Mouse (Mus musculus): ENCODE data around the gene Hyal2.
A peak's percentile ranks its signal among the peaks of the same experiment; 100 is the strongest.

Hyal2 gene

DNA sequence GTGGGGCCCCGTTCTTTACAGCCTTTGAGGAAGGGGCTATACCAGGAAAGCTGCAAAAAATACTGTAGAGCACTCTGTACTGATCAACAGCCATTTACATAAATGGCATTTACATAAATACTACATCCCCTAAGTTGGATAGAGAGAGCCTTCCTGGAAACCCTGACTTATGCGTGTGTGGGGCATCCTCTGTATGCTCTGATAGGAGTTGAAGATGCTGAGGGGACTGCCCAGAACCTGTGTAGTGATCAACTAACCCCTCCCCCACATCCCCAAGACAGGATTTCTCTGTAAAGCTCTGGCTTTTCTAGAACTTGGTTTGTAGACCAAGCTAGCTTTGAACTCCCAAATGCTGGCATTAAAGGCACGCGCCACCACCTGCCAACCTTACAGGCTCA, 41.7 kb downstream of the Hyal2 start:
- no peak for DNase-seq (ENCODE audit: low read depth, low spot score)

DNA sequence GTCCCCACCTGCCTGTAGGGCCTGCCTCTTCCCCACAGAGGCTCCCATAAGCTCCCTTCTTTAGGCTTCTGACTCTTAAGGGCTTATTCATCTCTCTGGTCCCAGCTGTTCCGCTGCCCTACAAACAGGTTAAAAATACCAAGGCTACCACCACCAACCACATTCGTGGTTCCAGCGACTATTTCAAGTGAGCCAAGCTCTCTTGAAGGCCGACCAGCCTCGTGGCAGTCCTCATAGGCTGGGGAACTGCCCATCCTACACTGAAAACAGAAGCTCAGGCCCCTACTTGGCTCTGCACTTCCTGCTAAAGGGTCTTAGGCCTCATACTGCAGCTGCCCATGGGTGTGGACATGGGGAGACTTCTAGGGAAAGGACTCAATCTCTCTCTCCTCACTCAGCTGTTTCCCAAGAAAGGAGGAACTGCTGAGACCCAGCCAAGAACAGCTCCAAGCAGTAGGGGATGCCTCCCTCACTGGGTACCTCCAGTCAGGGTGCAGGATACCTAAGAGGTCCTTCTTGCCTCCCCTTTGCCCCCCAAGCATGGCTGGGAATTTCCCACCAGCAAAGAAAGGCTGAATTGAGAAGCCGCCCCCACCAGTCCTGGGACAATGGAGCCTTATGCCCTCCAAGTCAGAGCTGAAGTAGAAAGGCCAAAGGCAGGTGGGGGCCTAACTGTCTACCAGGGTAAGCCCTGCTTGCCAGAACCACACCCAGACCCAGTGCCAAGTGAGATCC, 43.9 kb downstream of the Hyal2 start:
- DNase-seq (ENCODE audit: low read depth, low spot score): peak; percentile 71

DNA sequence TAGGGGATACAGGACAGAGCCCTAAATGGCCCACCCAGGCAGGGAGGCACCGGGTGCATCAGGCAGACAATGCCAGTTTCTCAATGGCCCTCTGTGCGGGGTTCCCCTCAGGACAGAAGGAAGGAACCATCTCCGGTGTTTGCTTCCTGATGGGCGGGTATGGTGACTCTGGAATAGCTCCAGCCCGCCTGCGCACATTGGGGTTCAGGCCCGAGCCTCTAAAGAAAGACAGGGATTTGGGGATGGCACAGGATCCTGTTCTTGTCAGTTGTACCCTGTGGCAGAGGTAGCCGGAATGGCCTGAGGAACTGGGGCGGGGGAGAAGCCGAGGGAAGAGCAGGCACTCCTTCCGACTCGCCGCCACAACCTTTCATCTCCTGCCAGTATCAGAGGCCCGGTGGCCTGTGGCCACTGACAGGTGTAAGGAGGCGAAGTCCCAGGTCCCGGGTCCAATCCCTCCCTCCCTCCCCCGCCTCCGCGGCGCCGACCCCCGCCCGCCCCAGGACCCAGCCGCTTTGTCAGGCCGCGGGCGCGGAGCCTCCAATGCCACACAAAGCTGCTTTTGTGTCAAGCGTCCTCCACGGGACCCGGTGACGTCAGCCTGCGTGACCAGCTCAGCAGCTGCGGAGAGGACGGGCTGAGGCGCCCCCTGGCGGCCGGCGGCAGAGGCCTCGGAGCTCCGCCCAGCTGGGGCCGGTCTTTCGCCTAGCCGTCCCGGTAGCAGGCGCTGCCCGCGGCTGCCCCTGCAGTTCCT, 44.6 kb downstream of the Hyal2 start:
- peak; percentile 99 for DNase-seq (ENCODE audit: low read depth, low spot score)

DNA sequence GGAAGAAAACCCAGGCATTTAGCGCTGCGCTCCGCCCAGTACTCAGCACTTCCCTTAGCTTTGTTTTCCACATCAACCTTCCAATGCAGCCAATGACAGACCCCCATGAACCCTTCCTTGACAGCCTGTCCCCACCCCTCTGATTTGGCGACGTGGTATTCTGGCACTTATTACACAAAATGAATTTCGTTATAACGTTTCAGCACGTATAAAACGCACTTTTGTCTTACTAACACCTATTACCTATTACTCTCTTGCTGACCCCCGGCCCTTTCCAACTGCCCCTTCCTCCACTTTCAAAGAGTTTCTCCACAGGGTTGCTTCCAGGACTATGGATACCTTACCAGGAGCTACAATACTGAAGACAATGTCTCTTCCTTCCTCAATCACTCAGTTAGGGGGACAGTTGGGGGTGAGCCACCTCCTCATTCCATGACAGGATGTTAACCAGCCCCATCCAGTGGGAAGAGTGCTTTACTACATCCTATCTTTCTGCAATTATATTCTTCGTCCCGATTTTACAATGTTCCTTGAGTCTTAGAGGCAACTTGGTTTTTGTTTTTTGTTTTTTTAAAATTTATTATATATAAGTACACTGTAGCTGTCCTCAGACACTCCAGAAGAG, 45.3 kb downstream of the Hyal2 start:
- no peak for DNase-seq (ENCODE audit: low read depth, low spot score)

DNA sequence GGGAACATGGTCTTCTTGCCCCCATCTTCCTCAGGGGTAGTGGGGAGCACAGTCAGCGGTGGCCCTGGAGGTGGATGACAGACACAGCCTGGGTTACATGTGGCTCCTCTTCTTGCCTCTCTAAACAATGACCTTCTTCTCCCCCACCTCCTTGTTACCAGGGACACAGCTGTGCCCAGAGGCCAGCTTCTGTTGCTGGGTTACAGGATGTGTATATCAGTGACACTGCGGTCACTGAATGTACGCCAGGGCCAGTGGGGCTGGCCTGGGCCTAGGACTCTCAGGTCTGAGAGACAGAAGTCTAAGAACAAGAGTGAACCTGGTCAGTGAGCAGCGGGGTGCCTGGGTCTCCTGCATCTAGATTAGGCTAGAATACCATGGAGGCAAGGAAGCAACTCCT, 47.3 kb downstream of the Hyal2 start:
- peak; percentile 68 for DNase-seq (ENCODE audit: low read depth, low spot score)

DNA sequence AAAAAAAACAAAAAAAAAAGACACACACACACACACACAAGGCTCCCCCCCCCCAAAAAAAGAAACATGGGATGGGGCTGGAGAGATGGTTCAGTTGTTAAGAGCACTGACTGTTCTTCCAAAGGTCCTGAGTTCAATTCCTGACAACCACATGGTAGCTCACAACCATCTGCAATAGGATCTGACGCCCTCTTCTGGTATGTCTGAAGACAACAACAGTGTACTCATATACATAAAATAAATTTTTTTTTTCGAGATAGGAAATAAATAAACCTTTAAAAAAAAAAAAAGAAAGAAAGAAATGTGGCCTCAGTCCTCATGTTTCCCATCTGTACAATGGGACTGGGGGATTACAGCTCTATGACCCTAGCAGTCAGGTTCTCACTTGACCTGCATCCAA, 49.7 kb downstream of the Hyal2 start:
- no peak for DNase-seq (ENCODE audit: low read depth, low spot score)

DNA sequence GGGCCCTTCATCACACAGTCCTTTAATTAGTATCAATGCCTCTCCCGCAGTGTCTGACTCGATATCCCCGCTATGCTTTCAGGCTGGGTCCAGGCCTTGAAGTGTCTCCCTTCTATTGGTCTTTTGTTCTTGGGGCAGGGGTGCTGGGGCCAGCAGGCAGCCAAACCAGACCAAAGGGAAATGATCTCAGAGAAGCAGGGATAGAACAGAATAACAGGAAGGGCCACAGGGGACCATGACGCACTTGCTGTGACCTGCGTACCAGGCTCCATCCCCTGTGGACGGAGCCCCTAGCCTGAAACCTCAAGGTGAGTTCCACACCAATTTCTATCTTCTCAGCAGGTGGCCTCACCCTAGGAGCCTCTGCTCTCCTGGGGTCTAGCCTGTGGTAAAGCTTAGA, 50.4 kb downstream of the Hyal2 start:
- DNase-seq (ENCODE audit: low read depth, low spot score): no peak

DNA sequence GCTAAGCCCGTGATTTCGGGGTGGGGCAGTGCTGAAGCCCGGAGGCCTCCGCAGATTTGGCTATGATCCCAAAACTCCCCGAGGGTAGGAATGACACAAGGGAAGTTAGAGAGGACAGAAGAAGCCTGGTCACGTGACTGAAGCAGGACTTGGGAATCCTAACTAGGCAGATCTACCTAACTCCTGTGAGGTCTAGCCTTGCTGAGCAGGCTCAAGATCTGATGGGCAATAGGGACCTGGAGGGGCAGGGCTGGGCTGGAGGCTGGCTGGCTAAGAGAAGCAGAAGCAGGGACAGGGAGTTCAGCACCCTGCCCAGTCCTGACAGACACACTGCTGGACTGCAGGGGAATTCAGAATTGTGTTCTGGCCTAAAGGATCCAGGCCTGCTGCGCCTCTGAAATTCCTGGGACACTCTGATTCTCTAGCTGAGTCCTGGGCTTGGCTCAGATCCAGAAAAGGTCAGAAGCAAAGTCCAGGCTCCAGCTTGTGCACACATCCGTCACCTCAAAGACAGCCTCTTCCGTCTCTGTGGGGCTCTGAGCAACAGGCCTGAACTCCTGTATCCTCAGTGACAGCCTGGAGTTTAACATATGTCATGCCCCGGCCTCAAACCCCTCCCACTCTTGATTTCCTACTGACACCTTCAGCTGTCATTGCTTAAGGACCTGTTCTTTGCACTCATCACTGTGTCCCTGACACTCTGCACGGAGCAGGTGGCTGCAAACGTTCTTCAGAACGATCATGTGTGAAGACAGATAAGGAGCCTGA, 51.2 kb downstream of the Hyal2 start:
- DNase-seq (ENCODE audit: low read depth, low spot score): peak; percentile 54

DNA sequence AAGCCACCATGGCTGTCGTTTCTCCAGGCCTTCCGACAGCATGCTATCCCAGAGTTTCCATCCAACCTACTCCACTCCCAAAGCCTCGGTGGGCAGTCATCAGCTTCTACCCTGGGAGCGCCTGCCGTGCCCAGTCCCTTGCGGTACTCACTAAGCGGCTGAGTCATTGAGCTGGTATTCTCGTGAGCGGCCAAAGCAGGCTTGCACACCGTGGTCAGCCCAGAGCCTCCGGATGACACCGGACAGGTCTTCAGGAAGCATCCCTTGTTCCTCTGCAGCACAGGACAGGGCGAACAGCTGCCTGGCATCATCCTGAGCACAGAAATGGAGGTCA, 51.8 kb downstream of the Hyal2 start:
- DNase-seq (ENCODE audit: low read depth, low spot score): no peak

DNA sequence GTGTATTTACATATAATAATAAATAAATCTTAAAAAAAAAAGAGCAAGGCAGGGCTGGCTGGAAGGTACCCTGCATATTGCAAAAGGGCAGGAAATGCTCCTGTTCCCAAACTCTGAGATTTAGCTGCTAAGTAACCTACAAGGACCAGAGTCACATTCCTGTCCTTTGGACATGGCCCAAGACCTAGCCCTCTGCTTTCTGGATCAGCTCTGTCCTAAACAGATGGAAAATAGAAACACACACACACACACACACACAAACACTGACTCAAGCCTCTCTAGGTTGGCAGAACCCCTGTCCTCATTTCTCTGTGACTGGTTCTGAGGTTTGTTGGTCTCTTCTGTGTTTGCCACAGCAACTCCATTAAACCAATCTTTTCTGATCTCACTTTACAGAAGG, 53.2 kb downstream of the Hyal2 start:
- DNase-seq (ENCODE audit: low read depth, low spot score): peak; percentile 73

All from brain, adult 2 months (tissue).